Mouse (Mus musculus): ENCODE data around the gene Lrba. TPM values are rescaled to one million over a fixed set of nuclear protein-coding genes. Genes with fewer than 3 reads are reported as not detected.

Lrba gene
- total RNA-seq, 2 experiments from 2014 or later = 12.8 to 16.4 TPM

DNA sequence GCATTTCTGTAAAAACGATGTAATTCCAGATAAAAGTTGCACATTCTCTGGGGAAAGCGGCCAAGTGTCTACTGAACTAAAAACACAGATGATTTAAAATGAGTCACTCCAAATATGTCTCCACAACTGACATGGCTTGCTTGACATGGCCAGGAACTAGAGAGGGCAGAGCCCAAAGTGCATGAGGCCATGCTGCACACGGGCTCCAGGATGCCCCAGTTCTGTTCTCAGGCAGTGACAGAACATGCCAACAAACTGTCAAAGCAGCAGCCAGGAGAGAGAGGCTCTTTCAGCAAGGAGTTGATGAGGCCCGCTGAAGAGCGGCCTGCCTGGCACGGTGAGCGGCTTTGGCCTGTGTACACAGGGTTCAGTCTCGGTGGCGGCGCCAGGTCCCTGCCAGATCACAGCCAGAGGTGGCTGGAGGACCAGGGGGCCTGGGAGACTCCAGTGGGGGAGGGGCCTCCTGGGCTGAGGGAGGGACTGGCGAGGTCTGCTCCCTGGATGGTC lies 562.4 kb downstream of the Lrba start:
- ATAC-seq (replicated peaks; ENCODE audit: poor library complexity) = no peak

DNA sequence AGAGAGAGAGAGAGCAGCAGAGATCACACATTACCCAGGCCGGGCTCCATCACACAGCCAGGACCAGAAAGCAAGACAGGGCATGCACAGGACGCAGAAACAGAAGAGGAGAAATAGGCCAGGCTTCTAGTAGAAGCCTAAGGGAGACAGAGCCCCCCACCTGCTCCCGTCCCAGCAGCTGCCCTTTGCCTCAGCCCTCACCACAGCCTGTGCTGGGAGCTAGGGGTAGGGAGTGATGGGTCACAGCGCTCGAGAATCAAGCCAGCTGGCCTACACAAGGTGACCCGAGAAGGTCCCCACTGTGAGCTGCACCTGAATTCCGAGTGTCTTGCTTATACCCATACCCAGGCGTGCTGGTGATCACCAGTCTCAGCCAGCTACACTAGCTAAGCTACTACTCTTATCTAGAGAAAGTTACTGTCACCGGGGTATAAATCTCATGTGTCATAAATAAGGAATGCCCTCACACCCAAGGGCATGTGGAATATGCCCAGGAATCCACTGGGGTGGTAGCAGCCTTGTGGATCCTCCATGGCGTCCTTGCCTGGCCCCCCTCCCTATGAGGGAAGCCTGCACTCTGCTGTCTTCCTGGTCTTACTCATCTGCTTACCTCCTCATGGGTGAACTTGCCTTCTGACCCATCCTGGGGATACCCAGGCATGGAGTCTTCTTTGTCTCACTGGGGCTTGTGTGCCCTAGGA lies 563.1 kb downstream of the Lrba start:
- no peak for ATAC-seq (replicated peaks; ENCODE audit: poor library complexity)

DNA sequence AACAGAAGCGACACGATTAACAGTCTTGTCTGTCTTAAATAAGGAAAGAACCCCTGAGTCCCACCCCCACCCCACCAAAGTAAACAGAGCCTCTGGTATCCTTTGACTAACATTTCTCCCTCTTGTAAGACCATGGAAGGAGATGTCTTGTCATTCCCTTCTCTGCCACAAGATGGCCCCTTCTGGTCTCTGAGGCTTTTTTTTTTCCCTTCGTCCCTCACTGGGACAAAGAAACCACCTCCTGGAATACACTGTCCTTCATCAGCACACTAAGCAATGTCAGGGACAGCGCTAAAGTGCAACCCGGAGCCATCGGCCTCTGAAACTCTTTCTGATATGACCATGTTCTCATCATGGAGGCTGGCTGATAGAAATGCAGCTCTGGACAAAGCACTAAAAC lies 564.2 kb downstream of the Lrba start:
- ATAC-seq (replicated peaks; ENCODE audit: poor library complexity) = peak; percentile 81

DNA sequence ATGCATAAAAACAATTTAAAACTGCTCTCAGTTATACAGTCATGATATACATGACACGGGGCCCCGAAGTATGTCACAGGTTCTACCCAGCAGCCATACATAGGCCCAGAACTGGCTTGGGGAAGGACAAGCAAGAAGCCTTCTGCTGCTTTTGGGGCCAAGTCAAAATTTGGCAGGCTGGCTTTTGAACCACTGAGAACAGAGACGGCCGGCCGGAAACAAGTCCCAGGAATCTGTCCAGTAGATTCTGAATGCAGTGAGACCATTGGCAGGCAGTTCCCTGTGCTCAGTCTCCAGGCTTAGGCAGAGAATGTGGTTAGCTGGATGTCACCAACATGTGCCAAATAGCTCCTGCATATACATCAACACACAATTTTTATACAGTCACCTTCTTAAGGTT lies 565.3 kb downstream of the Lrba start:
- ATAC-seq (replicated peaks; ENCODE audit: poor library complexity) = no peak

DNA sequence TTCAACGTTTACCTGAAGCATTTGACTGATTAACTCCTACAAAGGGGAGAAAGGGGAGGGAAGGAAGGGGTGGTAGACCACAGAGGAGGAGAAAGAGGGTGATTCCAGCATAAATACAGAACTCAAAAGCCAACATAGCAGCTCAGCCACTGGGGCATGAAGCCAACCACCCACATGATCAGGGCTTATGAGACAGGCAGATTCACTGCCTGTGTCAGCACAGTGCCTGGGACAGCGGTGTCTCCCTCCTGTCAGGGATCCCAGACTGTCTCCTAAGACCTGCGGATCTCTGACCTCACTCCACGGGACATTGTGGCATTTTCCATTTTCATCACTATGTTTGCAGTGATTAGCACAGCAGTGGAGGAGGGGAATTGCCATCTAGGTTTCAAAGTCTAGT lies 568.8 kb downstream of the Lrba start:
- ATAC-seq (replicated peaks; ENCODE audit: poor library complexity) = no peak

DNA sequence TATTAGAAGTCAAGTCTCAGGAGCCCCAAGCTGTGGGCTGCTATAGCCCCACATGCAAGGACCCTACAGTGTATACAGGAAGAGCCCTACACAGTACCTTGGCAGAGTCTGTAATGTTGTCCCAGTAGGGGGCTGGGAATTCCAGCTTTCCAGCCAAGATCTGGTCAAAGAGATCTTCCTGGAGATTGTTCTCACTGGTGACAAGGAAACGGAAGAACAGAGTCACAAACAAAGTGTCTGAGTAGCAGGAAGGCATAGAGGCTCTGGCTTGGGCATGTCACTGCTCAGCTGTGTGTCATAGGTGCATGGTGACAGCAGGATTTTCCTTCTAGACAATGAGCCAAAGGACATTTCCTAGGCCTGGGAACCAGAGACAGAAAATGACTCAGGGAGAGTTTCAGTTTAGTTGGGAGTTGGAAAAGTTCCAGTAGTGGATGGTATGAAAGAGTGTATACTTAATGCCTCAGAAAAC lies 569.3 kb downstream of the Lrba start:
- no peak for ATAC-seq (replicated peaks; ENCODE audit: poor library complexity)

DNA sequence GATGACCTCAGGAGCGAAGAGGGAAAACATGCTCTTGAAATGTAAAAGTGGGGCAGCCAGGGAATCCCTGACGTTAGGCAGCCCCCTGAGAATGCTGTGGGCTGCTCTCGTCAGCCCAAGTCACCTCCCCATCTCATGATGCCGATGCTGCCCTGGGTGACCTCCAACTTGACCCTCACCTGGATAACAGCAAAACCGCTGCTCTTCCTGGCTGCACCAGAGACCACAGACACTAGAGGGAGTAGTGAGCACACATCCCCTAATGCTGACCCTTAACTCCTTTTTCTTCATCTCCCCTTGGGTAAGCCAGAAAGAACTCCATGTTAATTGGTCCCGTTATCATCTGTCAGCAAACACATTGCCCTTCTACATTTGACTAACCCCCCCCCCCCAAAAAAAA lies 572.2 kb downstream of the Lrba start:
- ATAC-seq (replicated peaks; ENCODE audit: poor library complexity) = peak; percentile 51

DNA sequence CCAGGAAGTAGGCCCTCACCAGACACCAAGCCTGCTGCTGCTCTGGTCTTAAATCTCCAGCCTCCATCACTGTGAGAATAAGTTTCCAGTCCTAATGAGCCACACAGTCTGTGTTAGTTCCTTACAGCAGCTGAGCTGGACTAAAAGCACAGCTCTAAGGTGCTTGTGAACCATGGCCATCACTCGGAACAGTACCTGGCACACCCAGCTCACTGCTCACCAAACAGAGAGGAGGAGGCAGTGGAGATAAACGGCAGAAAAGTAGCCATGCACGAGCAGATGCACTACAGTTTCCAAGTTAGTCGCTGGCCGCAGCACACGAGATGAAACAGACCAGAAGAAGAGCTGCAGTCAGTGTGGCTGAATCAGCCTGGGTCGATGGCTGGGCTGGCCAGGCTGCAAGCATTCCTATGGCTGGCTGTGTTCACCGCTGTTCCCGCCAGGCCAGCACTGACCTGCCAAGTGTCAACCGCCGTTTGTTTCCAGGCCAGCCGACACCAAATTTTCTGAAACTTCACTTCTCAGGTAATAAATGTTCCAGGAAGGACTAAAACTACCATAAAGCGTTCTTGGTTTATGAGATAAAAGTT lies 573.5 kb downstream of the Lrba start:
- ATAC-seq (replicated peaks; ENCODE audit: poor library complexity) = no peak

DNA sequence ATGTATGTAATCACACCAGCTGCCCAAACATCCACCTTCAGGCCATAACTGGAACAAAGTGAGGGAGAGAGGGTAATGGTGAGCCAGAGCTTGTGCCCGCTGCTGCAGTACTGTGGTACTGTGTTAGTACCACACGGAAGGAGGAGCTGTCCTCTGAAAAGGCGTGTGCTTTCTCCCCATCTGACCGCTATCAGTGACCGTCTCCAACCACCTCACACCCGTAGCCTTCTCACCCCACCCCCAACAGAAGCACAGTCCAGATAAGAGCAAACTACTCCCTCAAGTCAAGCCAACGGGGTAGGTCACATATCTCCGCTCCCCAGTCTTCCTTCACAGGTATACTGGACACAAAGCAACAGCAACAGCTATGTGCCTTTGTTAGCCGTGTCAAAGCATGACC lies 574.6 kb downstream of the Lrba start:
- peak; percentile 93 for ATAC-seq (replicated peaks; ENCODE audit: poor library complexity)

DNA sequence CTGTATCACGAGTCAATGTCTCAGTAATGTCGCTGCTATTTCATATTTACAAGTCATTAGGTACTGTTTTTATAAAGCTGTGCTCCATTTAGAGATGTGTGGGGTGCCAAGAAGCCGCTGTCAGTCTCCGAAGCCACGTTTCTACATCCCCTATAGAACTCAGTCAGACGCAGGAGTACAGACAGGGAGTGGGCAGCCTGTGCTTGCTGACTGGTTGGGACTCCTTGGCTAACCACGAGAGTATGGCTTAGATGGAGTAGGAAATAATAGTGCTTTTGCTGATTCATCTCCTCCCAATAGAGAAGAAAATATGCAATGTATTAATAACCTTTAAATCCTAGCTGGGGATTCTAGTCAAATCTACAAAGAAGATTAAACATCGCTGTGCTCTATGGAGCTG lies 576.4 kb downstream of the Lrba start:
- ATAC-seq (replicated peaks; ENCODE audit: poor library complexity) = no peak

DNA sequence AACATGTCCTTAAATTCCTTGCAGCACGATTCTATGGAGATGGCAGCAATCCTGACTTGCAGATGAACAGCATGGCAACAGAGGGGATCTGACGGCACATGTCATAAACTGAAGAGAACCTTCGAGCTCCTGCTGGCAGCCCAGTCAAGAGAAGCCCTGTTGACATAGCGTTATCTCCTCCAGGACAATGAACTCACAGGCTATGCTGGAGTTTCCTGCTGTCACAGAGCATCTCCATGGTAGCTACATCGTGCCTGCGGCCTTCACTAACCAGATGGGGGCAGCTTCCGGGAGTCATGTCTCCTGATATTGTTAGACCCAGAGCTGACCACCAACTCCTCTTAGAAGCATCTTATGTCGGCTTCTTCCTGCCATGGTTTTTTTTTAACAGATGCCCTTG lies 578.3 kb downstream of the Lrba start:
- ATAC-seq (replicated peaks; ENCODE audit: poor library complexity) = no peak

DNA sequence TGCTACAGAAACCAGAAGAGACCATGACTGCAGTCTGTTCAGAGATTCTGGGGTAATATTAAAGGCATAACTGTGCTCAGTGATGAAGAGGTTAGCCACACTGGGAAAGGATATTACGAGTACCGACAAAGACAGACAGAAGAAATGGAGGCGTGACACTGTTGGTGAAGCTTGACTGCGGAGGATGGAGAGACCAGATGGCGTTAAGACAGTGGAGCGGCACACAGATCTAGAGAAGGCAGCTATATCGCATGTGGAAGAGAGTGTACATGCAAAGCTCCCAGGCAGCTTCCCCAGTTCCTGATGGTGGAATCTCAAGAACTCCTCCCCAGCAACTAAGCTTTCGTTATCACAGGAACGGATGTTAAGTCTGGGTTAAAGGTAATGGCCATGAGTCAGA lies 579.8 kb downstream of the Lrba start:
- no peak for ATAC-seq (replicated peaks; ENCODE audit: poor library complexity)

DNA sequence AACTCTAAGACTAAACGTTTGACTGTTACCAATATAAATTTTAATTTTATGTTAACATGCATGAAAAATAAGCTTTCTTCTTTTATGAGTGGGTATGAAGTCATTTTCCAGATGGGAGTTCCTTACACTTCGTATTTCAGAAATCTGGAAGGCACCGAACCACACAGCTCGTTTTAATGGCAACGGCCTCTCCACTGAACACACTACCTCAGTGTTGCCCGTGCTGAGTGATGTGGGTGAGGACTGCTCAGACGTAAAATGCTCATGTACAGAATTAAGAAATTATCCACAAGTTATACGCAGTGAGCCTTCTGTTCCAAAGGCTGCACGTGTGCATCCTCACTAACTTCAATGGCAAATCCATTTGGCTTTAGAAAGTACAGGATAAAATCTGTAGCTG lies 582.4 kb downstream of the Lrba start:
- ATAC-seq (replicated peaks; ENCODE audit: poor library complexity) = no peak

DNA sequence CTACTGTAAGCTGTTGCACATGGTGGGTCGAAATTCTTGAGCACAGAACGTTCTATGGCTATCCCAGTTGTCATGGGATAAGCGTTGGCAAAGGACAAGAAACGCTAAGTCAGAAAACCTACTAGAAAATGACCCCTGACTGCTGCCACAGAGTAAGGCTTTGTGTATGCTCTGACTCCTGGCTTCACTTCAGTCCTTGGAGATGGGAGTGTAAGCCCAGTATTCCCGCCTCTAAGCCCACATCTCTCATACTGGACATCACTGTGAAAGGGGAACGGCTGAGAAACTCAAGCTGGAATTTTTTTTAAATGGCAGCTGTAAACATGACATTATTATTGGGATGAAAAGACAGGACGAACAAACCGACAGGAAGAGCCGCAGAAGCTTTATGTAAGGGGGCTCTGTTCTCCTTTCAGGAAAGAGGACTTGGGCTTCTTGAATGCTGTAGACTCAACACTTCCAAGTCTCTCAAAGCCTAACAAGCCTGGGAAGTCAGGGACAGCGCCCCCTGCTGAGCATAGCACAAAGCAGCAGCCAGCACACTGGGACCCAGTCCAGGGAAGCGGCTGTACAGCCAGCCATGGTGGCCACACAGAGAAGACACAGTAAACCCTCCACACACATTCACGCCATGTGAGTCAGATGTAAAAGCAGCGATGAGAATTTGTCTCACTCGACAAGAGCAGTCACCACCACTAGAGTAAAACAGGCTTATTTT lies 583.4 kb downstream of the Lrba start:
- peak; percentile 75 for ATAC-seq (replicated peaks; ENCODE audit: poor library complexity)

DNA sequence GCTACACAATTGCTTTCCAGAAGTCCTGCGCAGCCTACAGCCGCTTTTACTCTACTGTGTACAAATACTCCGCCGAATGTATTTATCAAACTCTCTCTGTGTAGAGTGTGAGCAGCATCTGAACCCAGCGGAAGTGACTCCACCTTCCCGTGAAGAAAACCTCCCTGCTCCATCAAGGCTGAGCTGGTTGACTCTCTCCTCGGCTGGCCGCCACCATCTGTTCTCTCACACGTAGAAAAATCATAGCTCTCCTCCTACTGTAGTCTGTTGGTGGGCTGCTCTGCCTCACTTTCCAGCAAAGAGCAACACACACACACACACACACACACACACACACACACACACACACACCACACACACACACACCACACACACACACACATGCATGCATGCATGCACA lies 584.7 kb downstream of the Lrba start:
- ATAC-seq (replicated peaks; ENCODE audit: poor library complexity) = no peak

DNA sequence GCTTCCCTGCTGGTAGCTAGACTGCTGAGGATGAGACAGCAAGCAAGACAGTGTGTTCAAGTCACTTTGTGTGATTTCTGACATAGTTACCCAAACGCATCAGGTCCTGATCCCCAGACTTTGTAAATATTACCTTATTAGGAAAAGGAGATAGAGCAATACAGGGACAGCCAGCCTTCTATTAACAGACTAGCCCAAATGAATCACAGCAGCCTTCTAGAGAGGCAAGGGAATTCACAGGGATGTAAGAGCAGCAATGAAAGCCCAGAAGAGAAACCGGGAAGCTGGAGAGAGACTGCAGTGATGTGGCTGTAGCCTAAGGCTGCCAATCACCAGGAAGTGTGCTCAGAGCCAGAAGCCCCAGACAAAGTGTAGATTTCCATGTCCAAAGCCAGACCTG lies 585.2 kb downstream of the Lrba start:
- ATAC-seq (replicated peaks; ENCODE audit: poor library complexity) = no peak

DNA sequence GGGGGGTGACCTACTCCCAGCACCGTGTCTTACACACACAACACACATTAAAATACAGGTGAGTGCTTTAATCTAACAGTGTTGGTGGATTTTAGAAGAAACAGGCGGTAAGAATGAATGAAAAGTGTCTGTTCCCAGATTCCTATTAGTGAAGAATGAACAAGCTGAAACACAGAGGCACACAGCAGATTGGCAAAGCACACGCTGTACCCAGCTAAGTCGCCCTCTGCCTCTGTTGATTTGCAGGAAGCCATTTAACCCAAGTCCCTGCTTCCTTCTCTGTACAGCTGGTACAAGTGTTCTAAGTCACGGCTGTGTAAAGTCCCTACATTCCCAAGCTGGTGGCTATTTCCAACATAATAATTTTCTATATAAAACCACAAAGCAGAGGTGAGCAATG lies 586.4 kb downstream of the Lrba start:
- no peak for ATAC-seq (replicated peaks; ENCODE audit: poor library complexity)

DNA sequence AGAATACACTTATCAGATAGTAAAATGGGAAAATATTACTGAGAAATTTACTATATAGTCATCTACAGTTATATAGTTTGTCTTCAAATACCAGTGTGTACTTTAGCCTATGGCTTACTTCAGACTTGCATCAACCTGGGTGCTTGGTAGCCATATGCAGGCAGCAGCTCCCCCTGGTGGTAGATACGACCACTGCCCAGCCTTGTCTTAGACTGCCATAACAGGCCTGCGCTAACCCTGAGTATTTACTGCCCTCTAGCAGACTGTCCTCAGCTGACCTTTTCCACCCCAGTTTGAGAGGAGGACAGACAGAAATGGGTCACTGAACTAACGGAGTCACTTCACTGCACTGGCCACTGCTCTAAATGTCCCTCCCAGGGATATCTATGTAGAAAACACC lies 588.2 kb downstream of the Lrba start:
- peak; percentile 99 for ATAC-seq (replicated peaks; ENCODE audit: poor library complexity)

DNA sequence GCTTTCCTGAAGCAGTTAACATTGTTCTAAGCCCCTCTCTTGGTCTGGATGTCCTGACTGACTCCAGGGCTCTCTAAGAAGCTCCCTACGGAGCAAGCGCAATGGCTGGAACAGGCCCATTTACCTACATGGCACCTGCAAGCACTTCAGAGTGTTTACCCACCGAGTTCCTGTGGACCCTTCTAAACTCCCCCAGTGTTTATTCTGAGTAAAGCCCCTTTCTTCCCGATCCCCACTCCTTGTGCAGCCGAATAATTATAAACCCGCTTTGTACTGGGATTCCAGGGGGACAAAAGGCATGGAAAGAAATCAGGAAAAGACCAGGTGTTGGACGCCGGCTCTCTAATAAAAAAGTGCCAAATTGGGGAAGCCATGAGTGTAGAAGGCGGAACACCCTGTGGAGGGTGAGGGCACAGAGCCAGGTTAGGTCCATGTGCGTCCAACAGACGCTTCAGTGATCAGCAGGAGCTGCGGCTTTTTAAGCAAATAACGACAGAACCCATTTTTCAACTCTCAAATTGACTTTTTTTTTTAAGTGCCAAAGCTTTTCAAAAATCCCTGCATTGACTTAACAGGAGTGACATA lies 593.6 kb downstream of the Lrba start:
- ATAC-seq (replicated peaks; ENCODE audit: poor library complexity) = no peak

DNA sequence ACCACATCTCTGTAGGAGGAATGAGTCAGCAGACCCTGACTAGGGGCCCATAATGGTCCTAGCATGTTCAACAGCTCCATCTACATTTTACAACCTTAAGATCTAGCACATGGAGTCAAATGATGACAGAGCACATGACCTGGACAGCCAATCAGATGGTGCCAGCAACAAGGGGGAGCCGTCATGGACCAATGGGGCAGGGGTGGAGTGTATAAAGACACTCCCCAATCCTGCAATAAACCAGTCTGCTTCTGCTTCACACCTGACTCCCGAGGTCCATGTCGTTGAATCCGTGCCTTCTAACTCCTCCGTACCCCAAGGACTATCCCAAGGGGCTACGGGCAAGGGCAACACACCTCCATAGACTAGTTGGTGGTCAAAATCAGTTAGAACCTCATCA lies 594.9 kb downstream of the Lrba start:
- ATAC-seq (replicated peaks; ENCODE audit: poor library complexity) = no peak

DNA sequence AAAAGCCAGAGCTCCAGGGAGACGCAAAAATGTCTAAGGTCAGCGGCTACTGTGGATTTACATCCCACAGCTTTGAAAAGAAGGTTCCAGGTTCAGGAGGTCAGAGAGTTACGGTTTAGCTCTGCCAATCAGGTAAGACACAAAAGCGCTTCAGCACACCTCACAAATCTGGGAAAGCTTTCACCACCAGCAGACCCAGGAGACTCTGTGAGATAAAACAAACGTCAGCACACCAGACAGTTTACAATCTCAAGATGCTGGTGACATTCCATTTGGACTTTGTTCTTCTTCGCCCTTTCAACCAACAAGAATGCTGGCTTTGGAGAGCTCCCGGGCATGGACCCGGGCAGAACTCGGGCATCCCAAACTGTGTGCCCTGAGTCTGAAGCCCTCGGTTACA lies 595.9 kb downstream of the Lrba start:
- no peak for ATAC-seq (replicated peaks; ENCODE audit: poor library complexity)

DNA sequence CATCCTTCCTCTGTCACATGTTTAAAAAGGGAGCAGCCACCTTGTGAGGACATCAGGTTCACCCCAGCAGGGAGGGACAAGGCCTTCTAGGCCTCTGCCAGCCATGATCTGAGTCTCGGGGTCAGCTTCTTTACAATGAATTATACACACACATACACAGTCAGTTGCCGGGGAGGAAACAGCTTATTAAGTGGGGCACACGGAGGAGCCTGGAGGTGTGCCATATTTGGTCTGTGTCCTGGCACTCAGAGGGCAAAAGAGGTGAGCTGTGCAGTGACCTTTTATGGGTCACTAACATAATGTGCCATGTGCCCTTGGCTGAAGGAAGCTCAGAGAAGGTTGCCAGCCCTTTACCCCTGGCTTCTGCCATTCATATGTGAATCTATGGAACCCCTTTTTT lies 596.9 kb downstream of the Lrba start:
- no peak for ATAC-seq (replicated peaks; ENCODE audit: poor library complexity)

Measured in megakaryocyte progenitor cell, adult 5-6 weeks (primary cell).